Mouse (Mus musculus) E14TG2a.4 (cell line): ENCODE data around the gene Gm14496.

ENCODE experiments used
- CTCF ChIP-seq: conservative IDR thresholded peaks from 2 replicates; pipeline ENCODE4 v1.5.1; 2014; ENCODE audit warnings: low read length
- NANOG ChIP-seq: IDR thresholded peaks from 2 replicates; pipeline ENCODE4 v1.6.1; 2014; ENCODE audit warnings: borderline replicate concordance, low read length, mixed read lengths
- POU5F1 ChIP-seq: IDR thresholded peaks from 2 replicates; pipeline ENCODE4 v1.6.1; 2014; ENCODE audit warnings: low read length, borderline replicate concordance

DNA sequence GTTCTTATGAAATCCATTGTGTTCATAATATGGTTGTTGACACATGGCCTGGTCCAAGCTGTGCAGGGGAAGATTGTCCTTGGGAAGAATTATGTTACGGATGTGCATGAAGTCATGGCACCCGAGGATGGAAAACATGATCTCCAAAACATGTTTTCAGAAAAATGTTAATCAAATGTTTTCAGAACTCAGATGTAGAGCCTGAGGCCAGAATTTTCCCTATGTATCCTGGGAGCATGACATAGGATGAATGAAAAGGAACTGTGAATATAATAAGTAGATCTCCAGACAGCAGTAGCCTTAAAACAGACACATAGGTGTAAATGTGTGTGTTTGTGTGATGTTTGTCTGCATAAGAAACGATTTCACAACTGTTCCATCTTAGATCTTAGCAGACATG is at the start of gene Gm14496:
- TF ChIP-seq CTCF: no peak
- TF ChIP-seq NANOG: no peak
- no peak for TF ChIP-seq POU5F1
